Mouse (Mus musculus) ovary, postnatal 10 days (tissue): ENCODE results near the gene Gm20605.

ENCODE experiments used
- DNase-seq: peaks from one replicate; pipeline ENCODE4 v3.0.0; 2022; ENCODE audit warnings: low spot score

Gene Gm20605

GRCm38 (mm10) chr5:137628498-137629305, at the start of gene Gm20605, which contains the start of the genes Fbxo24 and Lrch4:
Gene Gm20605, plus strand, starts transcription at chr5:137629175.
Gene Fbxo24, minus strand, starts transcription at chr5:137629002.
Gene Lrch4, plus strand, starts transcription at chr5:137629121.
- peak; percentile 96 for DNase-seq

GRCm38 (mm10) chr5:137580246-137580645, 48.7 kb upstream of the Gm20605 start:
- DNase-seq: no peak

- DNase-seq: no peak
Observed at GRCm38 (mm10) chr5:137582702-137583101, 46.3 kb upstream of the Gm20605 start.

- no peak for DNase-seq
Observed at GRCm38 (mm10) chr5:137583670-137584169, 45.3 kb upstream of the Gm20605 start.

GRCm38 (mm10) chr5:137584976-137585375, 44.0 kb upstream of the Gm20605 start:
- no peak for DNase-seq

- no peak for DNase-seq
Observed at GRCm38 (mm10) chr5:137590507-137590906, 38.5 kb upstream of the Gm20605 start.

GRCm38 (mm10) chr5:137595921-137596320, 33.1 kb upstream of the Gm20605 start:
- no peak for DNase-seq

GRCm38 (mm10) chr5:137596601-137597261, 32.2 kb upstream of the Gm20605 start:
- DNase-seq: no peak

- DNase-seq: no peak
Observed at GRCm38 (mm10) chr5:137597625-137598024, 31.4 kb upstream of the Gm20605 start.

GRCm38 (mm10) chr5:137598100-137598826, 30.7 kb upstream of the Gm20605 start:
- no peak for DNase-seq

GRCm38 (mm10) chr5:137599600-137599999, 29.4 kb upstream of the Gm20605 start:
- DNase-seq: no peak

GRCm38 (mm10) chr5:137600281-137600618, 28.7 kb upstream of the Gm20605 start:
- no peak for DNase-seq

GRCm38 (mm10) chr5:137600619-137601364, 28.2 kb upstream of the Gm20605 start, which contains the start of gene Mospd3:
Gene Mospd3, minus strand, starts transcription at chr5:137601058.
- peak; percentile 93 for DNase-seq

GRCm38 (mm10) chr5:137601365-137601729, 27.6 kb upstream of the Gm20605 start:
- DNase-seq: no peak

- DNase-seq: no peak
Observed at GRCm38 (mm10) chr5:137607860-137608653, 20.9 kb upstream of the Gm20605 start.

- DNase-seq: no peak
Observed at GRCm38 (mm10) chr5:137608654-137609190, 20.3 kb upstream of the Gm20605 start.

- no peak for DNase-seq
Observed at GRCm38 (mm10) chr5:137609292-137609691, 19.7 kb upstream of the Gm20605 start.

GRCm38 (mm10) chr5:137610056-137610455, 18.9 kb upstream of the Gm20605 start:
- no peak for DNase-seq

- DNase-seq: no peak
Observed at GRCm38 (mm10) chr5:137610548-137611244, 18.3 kb upstream of the Gm20605 start.

- DNase-seq: no peak
Observed at GRCm38 (mm10) chr5:137611245-137611602, 17.8 kb upstream of the Gm20605 start.
